Mouse (Mus musculus) limb, embryonic 11.5 days (tissue): ENCODE measurements around the gene Eif3m. TPM values are rescaled to one million over a fixed set of nuclear protein-coding genes. Genes with fewer than 3 reads are reported as not detected.

ENCODE experiments used
- ATAC-seq: fragments of 200-750 bp; cut with Nextera tagmentation; 2 replicates; pipeline ENCODE4 v1.8.0; 2017; ENCODE audit warnings: low read depth; ENCODE audit not compliant: insufficient number of reproducible peaks, low FRiP score, low TSS enrichment
- DNase-seq: peaks from one replicate; pipeline ENCODE4 v3.0.0-alpha.2; 2015; ENCODE audit warnings: low spot score
- H3K27ac ChIP-seq: fragments of 300-500 bp; sonication (generic); replicated peaks from 2 replicates; pipeline ENCODE4 v1.5.1; 2014; ENCODE audit warnings: low read depth, mild to moderate bottlenecking, low read length
- H3K27me3 ChIP-seq: fragments of 300-500 bp; sonication (generic); 2 replicates; pipeline ENCODE4 v1.6.1; 2014; ENCODE audit warnings: mild to moderate bottlenecking, low read length, mixed read lengths; ENCODE audit not compliant: control insufficient read depth, insufficient read depth
- H3K36me3 ChIP-seq: fragments of 300-500 bp; sonication (generic); 2 replicates; pipeline ENCODE4 v1.6.1; 2014; ENCODE audit warnings: mild to moderate bottlenecking, low read length, moderate library complexity, mixed read lengths; ENCODE audit not compliant: control insufficient read depth, insufficient read depth
- H3K4me1 ChIP-seq: fragments of 300-500 bp; sonication (generic); 2 replicates; pipeline ENCODE4 v1.6.1; 2014; ENCODE audit warnings: low read length, mixed read lengths; ENCODE audit not compliant: control insufficient read depth, insufficient read depth
- H3K4me2 ChIP-seq: fragments of 300-500 bp; sonication (generic); 2 replicates; pipeline ENCODE4 v1.6.1; 2014; ENCODE audit warnings: low read depth, mild to moderate bottlenecking, moderate library complexity; ENCODE audit not compliant: severe bottlenecking
- H3K4me3 ChIP-seq: fragments of 300-500 bp; sonication (generic); 2 replicates; pipeline ENCODE4 v1.5.1; 2014; ENCODE audit warnings: low read depth, low read length
- H3K9ac ChIP-seq: fragments of 300-500 bp; sonication (generic); 2 replicates; pipeline ENCODE4 v1.6.1; 2014; ENCODE audit warnings: mild to moderate bottlenecking, low read length
- H3K9me3 ChIP-seq: fragments of 300-500 bp; sonication (generic); 2 replicates; pipeline ENCODE4 v1.6.1; 2016; ENCODE audit warnings: low read length; ENCODE audit not compliant: control insufficient read depth
- WGBS: fragments of 180-500 bp; shearing (Covaris S2); extraction: QIAGEN DNeasy Blood & Tissue Kit; methylation state at CpG from one replicate; pipeline ENCODE4 v1.1.7; 2014; 5-methylcytosine and 5-hydroxymethylcytosine counted together
- polyA plus RNA-seq: library from polyadenylated mRNA; unstranded; fragments of >200 nt; fragmentation: Nextera tagmentation; extraction: Ambion mirVana; gene quantifications from 2 replicates; pipeline ENCODE4 v1.2.1, GENCODE M21; 2014

Gene Eif3m
- polyA plus RNA-seq, result 330 and 332 TPM in 2 replicates

DNA sequence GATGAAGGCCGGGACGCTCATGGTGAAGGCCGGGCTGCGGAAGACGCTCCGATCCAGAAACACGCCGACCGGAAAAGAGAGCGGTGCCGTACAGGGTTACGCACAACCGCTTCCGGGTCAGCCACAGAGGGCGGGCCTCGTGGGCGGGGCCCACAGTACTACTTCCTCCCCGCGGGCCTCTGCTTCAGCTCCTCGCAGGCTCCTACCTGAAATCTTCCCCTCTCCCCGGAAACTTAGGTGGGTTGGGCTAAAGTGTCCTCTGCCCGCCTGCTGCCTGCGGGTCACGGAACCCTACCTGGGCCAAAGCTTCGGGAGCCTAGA, at the start of gene Eif3m:
Gene Eif3m, minus strand, starts transcription at position 114 of the 321 bp plus-strand sequence.
- DNase-seq, result peak; percentile 95
- H3K4me3 ChIP-seq, result peak within 1 kb of the TSS; percentile 90
- no peaks in the 10 kb centered on the region for H3K4me1 ChIP-seq

DNA sequence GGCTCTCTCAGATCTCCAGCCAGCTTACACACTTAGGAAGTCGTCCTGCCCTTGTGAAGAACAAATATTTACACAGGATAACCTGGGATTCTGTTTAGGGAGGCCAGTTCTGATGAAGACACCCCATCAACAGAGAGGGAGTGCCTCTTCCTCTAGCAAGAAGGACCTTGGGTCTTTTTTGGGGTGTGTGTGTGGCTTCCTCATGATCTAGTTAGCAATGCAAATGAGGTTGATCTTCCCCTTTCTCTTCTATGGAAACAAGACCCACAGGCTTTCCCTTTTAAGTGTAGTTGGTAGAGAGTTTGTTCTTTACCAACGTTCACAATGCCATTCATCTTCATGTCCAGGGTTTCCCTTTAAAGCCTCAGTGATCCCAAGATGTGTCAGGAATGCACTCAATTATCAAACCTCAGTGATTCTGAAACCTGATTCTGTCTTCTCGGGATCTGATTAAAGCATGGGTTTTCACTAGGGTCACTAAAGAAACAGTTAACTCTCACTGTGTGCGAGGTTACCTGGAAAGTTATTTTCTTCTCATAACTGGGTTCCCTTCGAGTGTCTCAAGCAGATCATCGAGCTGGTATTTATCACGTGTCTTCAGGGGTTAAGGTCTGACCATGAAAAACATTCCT, 46.0 kb upstream of the Eif3m start:
- DNase-seq (no peak), ATAC-seq (no peak)
- Histone ChIP-seq H3K4me3 (no peak overlapping the region), H3K4me2 (no peak overlapping the region), H3K9me3 (no peaks in the 10 kb centered on the region), H3K9ac (no peak overlapping the region), H3K27me3 (no peaks in the 10 kb centered on the region), H3K36me3 (no peaks in the 10 kb centered on the region), H3K27ac (no peak overlapping the region), H3K4me1 (no peaks in the 10 kb centered on the region)
- WGBS, result 58% methylated on average over 7 of the region's 7 CpGs

More for the DNA sequence above, at the start of gene Eif3m:
- ATAC-seq, result peak; percentile 99
- Histone ChIP-seq H3K27me3 (no peaks in the 10 kb centered on the region), H3K9me3 (no peaks in the 10 kb centered on the region), H3K36me3 (peaks cover 3% of the 10 kb centered on the region; the same call in 1 of the 2 replicates), H3K9ac (peak within 1 kb of the TSS; percentile 93), H3K4me2 (peak within 1 kb of the TSS; percentile 77), H3K27ac (no peak within 1 kb of the TSS)
- WGBS, result under 1% methylated on average over 25 of the region's 25 CpGs

DNA sequence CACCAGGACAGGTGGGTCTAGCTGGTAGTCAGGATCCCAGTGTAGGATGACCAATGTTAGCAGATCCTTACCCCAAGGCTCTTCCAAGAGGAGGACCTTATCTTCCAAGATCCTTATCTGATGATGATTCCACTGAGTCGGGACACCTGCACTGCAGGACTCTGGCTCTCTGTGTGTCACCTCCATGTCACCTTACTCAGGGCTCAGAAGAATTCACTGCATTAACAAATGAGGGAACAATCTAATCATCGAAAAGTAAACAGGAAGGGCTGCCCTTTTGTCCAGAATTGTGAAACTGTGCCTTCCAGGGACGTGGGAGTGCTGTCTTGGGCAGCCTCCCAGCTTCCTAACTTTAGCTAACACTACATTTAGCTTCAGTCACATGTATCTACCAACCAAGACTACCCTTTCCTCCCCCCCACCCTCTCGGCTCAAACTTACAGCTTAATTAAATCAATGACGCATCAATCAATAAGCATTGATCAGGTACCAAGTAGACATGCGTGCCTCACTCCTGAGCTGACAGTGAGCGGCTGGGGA, 41.8 kb upstream of the Eif3m start:
- Histone ChIP-seq H3K4me3 (no peak overlapping the region), H3K27me3 (no peaks in the 10 kb centered on the region), H3K9me3 (no peaks in the 10 kb centered on the region), H3K27ac (no peak overlapping the region), H3K4me1 (no peaks in the 10 kb centered on the region), H3K36me3 (no peaks in the 10 kb centered on the region), H3K9ac (no peak overlapping the region), H3K4me2 (no peak overlapping the region)
- DNase-seq (no peak), ATAC-seq (no peak)
- 81% methylated on average over 7 of the region's 7 CpGs for WGBS

DNA sequence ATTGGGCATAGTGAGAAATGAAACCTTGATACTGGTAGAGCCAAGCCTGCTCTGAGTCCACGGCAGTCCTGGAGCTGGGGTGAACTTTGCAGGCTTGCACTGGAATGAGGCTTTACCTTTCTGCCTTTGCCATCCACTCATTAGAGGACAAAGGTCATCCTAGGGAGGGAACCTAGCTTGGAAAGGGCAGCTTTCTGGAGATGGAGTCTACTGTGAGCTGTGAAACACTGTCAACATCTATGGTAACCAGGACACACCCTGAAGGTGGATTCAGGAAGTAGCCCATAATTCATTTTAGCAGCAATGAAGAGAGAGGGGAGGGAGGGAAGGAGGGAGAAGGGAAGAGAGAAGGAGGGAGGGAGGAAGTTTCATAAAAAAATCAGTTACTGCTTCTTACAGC, 38.6 kb upstream of the Eif3m start:
- no peak for DNase-seq
- Histone ChIP-seq H3K9ac (no peak overlapping the region), H3K9me3 (no peaks in the 10 kb centered on the region), H3K4me2 (no peak overlapping the region), H3K36me3 (no peaks in the 10 kb centered on the region), H3K27ac (no peak overlapping the region), H3K4me3 (no peak overlapping the region), H3K27me3 (no peaks in the 10 kb centered on the region), H3K4me1 (no peaks in the 10 kb centered on the region)
- WGBS, result 59% methylated on average over 1 of the region's 1 CpGs
- no peak for ATAC-seq

DNA sequence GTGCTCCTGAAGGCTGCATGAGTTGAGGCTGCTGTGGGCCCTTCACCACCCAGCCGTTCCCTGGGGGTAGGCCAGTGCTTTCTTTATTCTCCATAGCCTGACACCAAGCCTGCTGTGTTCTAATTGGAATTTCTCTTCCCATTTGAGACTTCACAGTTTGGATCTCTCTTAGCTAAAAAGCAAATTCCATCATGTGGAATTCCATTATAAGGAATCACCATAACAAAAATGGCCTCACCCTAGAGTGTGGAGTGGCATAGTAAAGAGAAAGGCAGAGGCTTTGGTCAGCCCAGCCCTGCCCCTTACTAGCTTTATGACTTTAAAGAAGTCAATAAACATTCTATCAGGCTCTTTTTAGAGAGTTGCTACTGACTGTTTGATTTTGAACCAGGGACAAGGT, 31.4 kb upstream of the Eif3m start:
- DNase-seq (no peak), ATAC-seq (no peak)
- 39% methylated on average over 1 of the region's 1 CpGs for WGBS
- Histone ChIP-seq H3K9me3 (no peaks in the 10 kb centered on the region), H3K36me3 (no peaks in the 10 kb centered on the region), H3K4me1 (no peaks in the 10 kb centered on the region), H3K27ac (no peak overlapping the region), H3K9ac (no peak overlapping the region), H3K4me2 (no peak overlapping the region), H3K4me3 (no peak overlapping the region), H3K27me3 (no peaks in the 10 kb centered on the region)

DNA sequence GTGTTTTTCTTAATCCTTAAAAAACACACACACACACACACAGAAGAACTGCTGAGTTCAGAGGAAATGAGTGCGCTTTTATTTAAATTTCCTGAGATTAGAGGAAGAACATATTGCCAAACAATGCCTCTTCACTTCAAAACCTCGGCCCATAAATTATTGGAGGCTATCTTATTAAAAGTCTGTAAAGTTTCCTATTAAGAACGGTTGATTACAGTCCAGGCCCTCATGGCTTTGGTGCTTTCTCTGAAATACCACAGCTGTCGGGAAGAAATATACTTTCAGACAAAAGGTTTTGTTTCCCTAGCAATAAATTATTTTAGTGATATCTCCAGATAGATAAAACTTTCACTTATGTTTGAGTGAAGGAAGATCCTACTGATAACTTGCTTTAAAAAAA, 26.3 kb upstream of the Eif3m start:
- H3K36me3 ChIP-seq, result no peaks in the 10 kb centered on the region
- no peaks in the 10 kb centered on the region for H3K4me1 ChIP-seq
- ATAC-seq, result no peak
- no peak overlapping the region for H3K27ac ChIP-seq
- H3K27me3 ChIP-seq, result no peaks in the 10 kb centered on the region
- 64% methylated on average over 4 of the region's 4 CpGs for WGBS
- DNase-seq, result no peak
- no peak overlapping the region for H3K4me2 ChIP-seq
- no peak overlapping the region for H3K4me3 ChIP-seq
- no peak overlapping the region for H3K9ac ChIP-seq
- no peaks in the 10 kb centered on the region for H3K9me3 ChIP-seq

DNA sequence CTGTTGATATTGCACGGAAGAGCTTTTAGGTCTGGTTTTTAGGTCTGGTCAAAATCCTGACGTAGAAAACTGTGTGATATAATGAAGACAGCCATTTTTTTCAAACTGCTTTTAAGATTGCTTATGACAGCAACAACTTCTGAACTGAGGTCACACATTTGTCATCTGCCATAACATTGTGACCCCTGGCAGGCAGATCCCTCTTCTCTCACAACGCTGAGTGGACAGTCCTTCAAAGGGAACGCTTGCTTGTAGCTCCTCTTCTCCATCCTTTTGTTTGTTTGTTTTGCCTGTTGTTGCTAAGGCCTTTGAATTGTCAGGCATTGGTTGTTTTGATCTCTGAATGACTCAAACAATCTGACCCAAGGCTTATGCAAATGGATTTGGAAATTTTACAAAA, 24.0 kb upstream of the Eif3m start:
- Histone ChIP-seq H3K27ac (no peak overlapping the region), H3K4me1 (no peaks in the 10 kb centered on the region), H3K36me3 (no peaks in the 10 kb centered on the region), H3K27me3 (no peaks in the 10 kb centered on the region), H3K9ac (no peak overlapping the region), H3K9me3 (no peaks in the 10 kb centered on the region), H3K4me2 (no peak overlapping the region), H3K4me3 (no peak overlapping the region)
- ATAC-seq (no peak), DNase-seq (no peak)
- 64% methylated on average over 4 of the region's 4 CpGs for WGBS

DNA sequence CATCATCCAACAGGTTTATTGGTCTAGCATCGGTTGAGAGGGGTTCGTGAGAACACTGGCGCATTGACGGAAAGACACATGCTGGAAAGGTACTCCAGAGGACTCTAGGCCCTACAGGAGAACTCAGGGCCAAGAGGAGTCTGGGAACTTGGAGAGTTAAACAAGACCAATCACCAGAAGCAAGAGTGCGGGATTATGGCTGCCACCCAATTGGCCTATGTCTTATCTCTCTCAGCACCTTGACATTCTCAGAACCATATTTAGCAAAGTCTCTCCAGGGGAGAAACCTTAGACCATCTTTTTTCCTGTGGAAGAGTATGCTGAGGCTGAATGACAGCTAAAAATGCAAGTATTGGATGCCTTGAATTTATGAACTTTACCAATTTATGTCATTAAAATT, 22.0 kb upstream of the Eif3m start:
- Histone ChIP-seq H3K4me1 (no peaks in the 10 kb centered on the region), H3K4me2 (no peak overlapping the region), H3K27me3 (no peaks in the 10 kb centered on the region), H3K4me3 (no peak overlapping the region), H3K36me3 (no peaks in the 10 kb centered on the region), H3K9me3 (no peaks in the 10 kb centered on the region), H3K27ac (no peak overlapping the region), H3K9ac (no peak overlapping the region)
- ATAC-seq (no peak), DNase-seq (no peak)
- WGBS, result 93% methylated on average over 5 of the region's 5 CpGs
